Comparison of ENCODE assay signal across 12 mouse cellular contexts in the genomic region with DNA sequence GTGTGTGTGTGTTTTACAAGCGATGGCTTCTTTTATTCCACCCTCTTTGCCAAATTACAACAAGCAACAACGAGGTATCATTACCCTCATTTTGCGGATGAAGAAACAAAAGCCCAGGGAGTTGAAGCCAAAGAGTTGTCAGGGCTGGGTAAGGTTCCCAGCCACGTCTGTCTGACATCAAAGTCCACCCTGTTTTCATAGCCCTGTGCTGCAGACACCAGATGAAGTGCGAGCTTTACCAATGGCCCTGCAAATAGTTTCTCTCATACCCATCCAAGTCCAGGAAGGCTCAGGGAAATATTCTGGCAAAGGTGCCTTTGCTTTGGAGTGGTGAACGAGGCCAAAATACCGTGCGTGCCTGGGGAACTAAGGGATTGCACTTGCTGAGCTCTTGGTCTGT. TPM values are rescaled to one million over a fixed set of nuclear protein-coding genes. Genes with fewer than 3 reads are reported as not detected.
"Had no signal": no experiment of that assay in that cellular context is flagged by ENCODE, and none has a peak within 500 bp of the region (broad histone marks: within the 10 kb centered on the region; RNA-seq: fewer than 3 reads in every experiment).

No protein-coding gene starts in this region.

- H3K36me3 ChIP-seq: liver, embryonic 15.5 days; lung, embryonic 15.5 days had no signal

- DNase-seq: kidney, adult 2 months; left cerebral cortex, postnatal 4 days; midbrain, embryonic 14.5 days; thymus, adult 18-20 months; thymus, postnatal 25 days had no signal

- H3K4me3 ChIP-seq: liver, embryonic 15.5 days; lung, embryonic 15.5 days had no signal

- H3K9ac ChIP-seq: liver, embryonic 15.5 days; lung, embryonic 15.5 days had no signal

- H3K9me3 ChIP-seq: liver, embryonic 15.5 days; lung, embryonic 15.5 days had no signal

- H3K4me2 ChIP-seq: liver, embryonic 15.5 days; midbrain, embryonic 11.5 days had no signal

- H3K27ac ChIP-seq: kidney, postnatal 0 days; liver, embryonic 15.5 days; lung, embryonic 15.5 days had no signal

- H3K27me3 ChIP-seq: liver, embryonic 15.5 days; lung, embryonic 15.5 days had no signal

- ATAC-seq: intestine, postnatal 0 days had no signal

- H3K4me1 ChIP-seq: liver, embryonic 15.5 days had no signal

RNA-seq across cellular contexts. Expression of a gene that starts 58.3 kb away (rescaled TPM):
- total RNA-seq: megakaryocyte progenitor cell, adult 5-6 weeks; megakaryocyte-erythroid progenitor cell, adult 5-6 weeks had no signal
